Mouse (Mus musculus) stomach, embryonic 14.5 days (tissue): Measurements from ENCODE around the gene CK137956. TPM values are rescaled to one million over a fixed set of nuclear protein-coding genes. Genes with fewer than 3 reads are reported as not detected.

Source experiments
- ATAC-seq: fragments of 200-750 bp; cut with Nextera tagmentation; 2 replicates; pipeline ENCODE4 v1.8.0; 2017; ENCODE audit warnings: low read depth, moderate TSS enrichment; ENCODE audit not compliant: insufficient number of reproducible peaks, insufficient read depth, low FRiP score
- H3K27ac ChIP-seq: fragments of 300-500 bp; sonication (generic); 2 replicates; pipeline ENCODE4 v1.5.1; 2014; ENCODE audit warnings: mild to moderate bottlenecking, low read length, moderate library complexity, mixed read lengths
- H3K27me3 ChIP-seq: fragments of 300-500 bp; sonication (generic); 2 replicates; pipeline ENCODE4 v1.6.1; 2014; ENCODE audit warnings: low read length, control low read depth, mixed read lengths; ENCODE audit not compliant: control insufficient read depth, insufficient read depth
- H3K36me3 ChIP-seq: fragments of 300-500 bp; sonication (generic); 2 replicates; pipeline ENCODE4 v1.6.1; 2014; ENCODE audit warnings: mild to moderate bottlenecking, control low read depth, low read length, moderate library complexity, mixed read lengths; ENCODE audit not compliant: control insufficient read depth, insufficient read depth
- H3K4me1 ChIP-seq: fragments of 300-500 bp; sonication (generic); 2 replicates; pipeline ENCODE4 v1.6.1; 2014; ENCODE audit warnings: low read length, control low read depth, mixed read lengths; ENCODE audit not compliant: control insufficient read depth, insufficient read depth
- H3K4me2 ChIP-seq: fragments of 300-500 bp; sonication (generic); replicated peaks from 2 replicates; pipeline ENCODE4 v1.6.1; 2014; ENCODE audit warnings: low read depth, low read length, control low read depth
- H3K4me3 ChIP-seq: fragments of 300-500 bp; sonication (generic); 2 replicates; pipeline ENCODE4 v1.5.1; 2014; ENCODE audit warnings: low read depth, low read length, control low read depth
- H3K9ac ChIP-seq: fragments of 300-500 bp; sonication (generic); replicated peaks from 2 replicates; pipeline ENCODE4 v1.6.1; 2014; ENCODE audit warnings: low read depth, mild to moderate bottlenecking, control low read depth, low read length, moderate library complexity, mixed read lengths
- H3K9me3 ChIP-seq: fragments of 300-500 bp; sonication (generic); 2 replicates; pipeline ENCODE4 v1.6.1; 2016; ENCODE audit warnings: low read depth, low read length, control low read depth; ENCODE audit not compliant: control insufficient read depth
- WGBS: fragments of 180-500 bp; shearing (Covaris S2); extraction: QIAGEN DNeasy Blood & Tissue Kit; methylation state at CpG from one replicate; pipeline ENCODE4 v1.1.7; 2014; 5-methylcytosine and 5-hydroxymethylcytosine counted together
- polyA plus RNA-seq: library from polyadenylated mRNA; unstranded; fragments of >200 nt; fragmentation: Nextera tagmentation; extraction: Ambion mirVana; gene quantifications from 2 replicates; pipeline ENCODE4 v1.2.1, GENCODE M21; 2014

The CK137956 gene
- polyA plus RNA-seq, 1 experiment from 2014 or later, result not detected

DNA sequence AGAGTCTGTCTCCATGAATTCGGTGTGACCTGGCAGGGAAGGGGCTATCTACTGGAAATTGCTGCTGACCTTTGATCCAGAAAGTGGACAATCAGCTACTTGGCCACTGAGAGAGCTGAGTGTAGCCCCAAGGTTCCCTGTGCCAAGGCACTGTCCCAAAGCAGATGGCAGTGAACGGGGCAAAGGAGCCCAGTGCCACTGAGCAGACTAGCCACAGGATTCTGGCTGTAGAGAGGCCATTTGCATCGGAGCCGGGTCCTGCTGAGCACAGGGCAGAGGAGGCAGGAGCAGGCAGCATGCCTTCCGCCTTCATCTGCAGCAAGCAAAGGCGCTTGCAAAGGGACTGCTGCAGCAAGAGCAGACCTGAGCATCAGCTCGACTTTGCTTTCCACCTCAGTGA, 1.6 kb downstream of the CK137956 start:
- ATAC-seq, result no peak
- Histone ChIP-seq H3K9ac (no peak overlapping the region), H3K27me3 (peaks cover 23% of the 10 kb centered on the region), H3K36me3 (no peaks in the 10 kb centered on the region), H3K4me3 (no peak overlapping the region), H3K27ac (no peak overlapping the region), H3K9me3 (no peaks in the 10 kb centered on the region), H3K4me1 (no peaks in the 10 kb centered on the region), H3K4me2 (no peak overlapping the region)
- WGBS, result 21% methylated on average over 7 of the region's 7 CpGs

DNA sequence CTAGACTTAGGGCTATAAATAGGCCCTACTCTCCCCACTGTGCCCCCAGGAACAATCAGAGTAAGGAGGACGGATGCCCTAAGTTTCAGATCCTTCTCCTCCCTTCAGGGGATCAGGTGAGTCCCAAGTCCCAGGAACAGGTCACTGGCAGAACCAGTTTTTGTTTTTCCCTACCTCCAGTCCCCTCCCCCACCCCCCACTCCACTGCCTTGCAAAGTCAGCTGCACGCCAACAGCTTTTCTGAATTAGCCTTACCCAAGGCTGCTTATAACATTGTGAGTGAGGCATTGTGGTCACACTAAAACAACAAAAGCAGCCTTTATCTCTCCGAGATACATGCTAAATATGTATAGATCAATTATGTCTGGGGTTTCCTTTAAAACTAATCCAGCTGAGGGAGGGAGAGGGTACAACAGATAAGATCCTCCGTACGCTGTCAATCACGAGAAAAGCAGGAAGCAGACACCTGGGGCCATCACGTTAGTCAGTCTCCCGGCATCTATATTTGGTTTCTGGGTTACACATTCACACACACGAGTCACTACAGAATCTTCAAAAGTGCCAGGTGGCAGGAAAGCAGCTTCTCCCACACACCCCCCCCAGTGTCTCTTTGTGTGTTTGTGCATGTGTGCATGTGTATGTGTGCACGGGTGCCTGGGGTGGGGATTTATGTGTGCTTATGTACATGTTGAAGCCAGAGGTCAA, 17.6 kb downstream of the CK137956 start:
- Histone ChIP-seq H3K4me2 (no peak overlapping the region), H3K9me3 (no peaks in the 10 kb centered on the region), H3K36me3 (no peaks in the 10 kb centered on the region), H3K4me3 (no peak overlapping the region), H3K9ac (no peak overlapping the region), H3K27me3 (no peaks in the 10 kb centered on the region), H3K4me1 (no peaks in the 10 kb centered on the region), H3K27ac (no peak overlapping the region)
- whole genome bisulfite sequencing, result 43% methylated on average over 10 of the region's 10 CpGs
- no peak for ATAC-seq

DNA sequence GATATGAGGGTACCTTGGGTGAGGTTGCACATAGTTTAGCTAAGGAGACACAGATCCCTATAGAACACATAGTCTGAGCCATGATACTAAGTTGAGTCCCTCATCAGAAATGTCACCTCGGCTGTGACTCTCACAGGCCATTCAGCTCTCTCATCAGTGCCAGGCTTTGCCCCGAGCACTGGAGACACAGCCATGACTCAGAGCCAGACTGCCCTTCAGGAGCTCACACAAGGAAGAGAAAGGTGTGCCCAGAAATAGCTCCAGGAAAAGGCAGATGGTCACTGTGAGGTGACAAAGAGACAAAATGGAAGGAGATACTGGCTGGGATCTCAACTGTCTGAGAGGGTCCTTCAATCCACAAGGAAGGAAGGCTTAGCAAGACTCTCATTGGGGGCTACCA, 23.1 kb downstream of the CK137956 start:
- no peak for ATAC-seq
- Histone ChIP-seq H3K4me1 (no peaks in the 10 kb centered on the region), H3K9ac (no peak overlapping the region), H3K36me3 (no peaks in the 10 kb centered on the region), H3K9me3 (no peaks in the 10 kb centered on the region), H3K27ac (no peak overlapping the region), H3K4me3 (no peak overlapping the region), H3K4me2 (no peak overlapping the region), H3K27me3 (no peaks in the 10 kb centered on the region)
- 79% methylated on average over 2 of the region's 2 CpGs for WGBS

DNA sequence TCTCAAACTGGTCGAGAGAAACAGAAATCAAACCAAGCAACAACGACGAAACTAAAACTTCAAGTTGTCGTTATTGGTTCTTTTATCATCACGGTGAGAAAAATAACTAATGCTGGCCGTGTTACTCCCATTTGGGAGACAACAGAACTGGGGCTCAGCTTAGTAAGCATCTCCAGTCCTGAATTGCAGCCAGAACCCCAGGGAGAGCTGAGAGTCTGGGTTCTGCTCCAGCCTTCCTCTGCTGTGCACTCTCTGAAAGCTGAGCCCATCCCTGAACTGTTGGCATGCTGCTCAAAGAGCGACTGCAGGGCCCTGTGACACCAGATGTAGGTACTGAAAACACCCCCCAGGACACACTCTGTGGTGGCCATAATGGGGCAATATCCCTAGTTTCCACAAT, 33.3 kb downstream of the CK137956 start:
- no peak overlapping the region for H3K4me3 ChIP-seq
- H3K9me3 ChIP-seq, result no peaks in the 10 kb centered on the region
- ATAC-seq, result no peak
- H3K4me2 ChIP-seq, result no peak overlapping the region
- no peaks in the 10 kb centered on the region for H3K27me3 ChIP-seq
- no peaks in the 10 kb centered on the region for H3K36me3 ChIP-seq
- H3K27ac ChIP-seq, result no peak overlapping the region
- WGBS, result 85% methylated on average over 7 of the region's 7 CpGs
- no peak overlapping the region for H3K9ac ChIP-seq
- no peaks in the 10 kb centered on the region for H3K4me1 ChIP-seq

DNA sequence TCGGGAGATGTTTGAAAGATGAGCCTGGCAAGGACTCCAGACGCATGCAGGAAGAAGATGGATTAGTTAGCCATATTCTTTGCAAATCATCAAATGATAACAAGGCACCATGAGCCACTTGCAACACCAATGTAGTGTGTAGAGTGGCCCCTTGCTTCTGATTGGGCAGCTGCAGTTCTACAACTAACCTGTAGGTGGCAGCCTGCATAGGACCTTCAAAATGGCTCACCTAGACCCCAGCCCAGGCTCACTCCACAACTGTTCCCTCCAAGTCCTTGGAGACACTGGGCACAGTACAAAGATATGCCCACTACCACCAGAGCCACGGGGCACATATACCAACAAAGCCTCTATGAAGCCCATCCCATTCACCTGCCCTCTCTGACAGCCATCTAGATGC, 35.4 kb downstream of the CK137956 start:
- Histone ChIP-seq H3K36me3 (no peaks in the 10 kb centered on the region), H3K27ac (no peak overlapping the region), H3K9ac (no peak overlapping the region), H3K4me2 (no peak overlapping the region), H3K27me3 (no peaks in the 10 kb centered on the region), H3K4me1 (no peaks in the 10 kb centered on the region), H3K4me3 (no peak overlapping the region), H3K9me3 (no peaks in the 10 kb centered on the region)
- 0 out of 2 replicates have a peak, but pooled peaks have one; percentile 49 for ATAC-seq
- WGBS, result 37% methylated on average over 3 of the region's 3 CpGs

DNA sequence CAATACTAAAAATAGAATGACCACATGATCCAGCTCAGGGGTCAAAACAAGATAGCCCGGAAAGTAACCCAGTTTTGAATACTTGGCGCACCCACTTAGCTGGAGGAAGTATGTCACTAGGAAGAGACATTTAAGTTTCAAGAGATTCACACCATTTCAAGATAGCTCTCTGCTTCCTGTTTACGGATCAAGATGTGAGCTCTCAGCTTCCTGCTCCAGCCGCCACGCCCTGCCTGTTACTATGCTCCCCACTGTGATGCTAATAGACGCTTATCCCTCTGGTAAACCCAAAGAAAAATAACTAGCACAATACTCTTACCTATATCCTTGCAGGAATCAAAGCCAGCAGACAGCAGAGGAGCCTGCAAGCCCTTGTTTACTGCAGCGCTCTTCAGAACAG, 57.2 kb downstream of the CK137956 start:
- no peak overlapping the region for H3K4me3 ChIP-seq
- H3K4me2 ChIP-seq, result no peak overlapping the region
- no peaks in the 10 kb centered on the region for H3K9me3 ChIP-seq
- no peak for ATAC-seq
- no peak overlapping the region for H3K27ac ChIP-seq
- no peaks in the 10 kb centered on the region for H3K36me3 ChIP-seq
- no peaks in the 10 kb centered on the region for H3K4me1 ChIP-seq
- WGBS, result 85% methylated on average over 7 of the region's 7 CpGs
- no peak overlapping the region for H3K9ac ChIP-seq
- no peaks in the 10 kb centered on the region for H3K27me3 ChIP-seq

DNA sequence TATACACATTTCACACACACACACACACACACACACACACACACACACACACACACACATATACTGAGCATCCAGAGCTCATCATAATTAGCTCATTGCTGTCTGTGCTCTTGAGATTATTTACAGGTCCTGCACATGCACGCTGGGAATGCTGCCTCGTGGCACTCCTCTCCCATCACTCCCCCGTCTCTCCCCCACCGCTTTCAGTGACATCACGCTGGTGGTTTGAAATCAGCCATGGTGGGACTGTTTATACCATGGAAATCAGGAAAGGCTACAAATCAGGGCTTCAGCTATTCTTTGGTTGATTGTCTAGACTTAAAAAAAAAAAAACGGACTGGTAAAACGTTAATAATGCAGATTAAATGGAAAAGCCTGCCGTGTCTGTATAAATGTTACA, 63.6 kb downstream of the CK137956 start:
- WGBS, result 59% methylated on average over 8 of the region's 8 CpGs
- Histone ChIP-seq H3K4me3 (no peak overlapping the region), H3K27me3 (no peaks in the 10 kb centered on the region), H3K9me3 (no peaks in the 10 kb centered on the region), H3K4me2 (no peak overlapping the region), H3K4me1 (no peaks in the 10 kb centered on the region), H3K36me3 (no peaks in the 10 kb centered on the region), H3K9ac (no peak overlapping the region), H3K27ac (no peak overlapping the region)
- no peak for ATAC-seq

DNA sequence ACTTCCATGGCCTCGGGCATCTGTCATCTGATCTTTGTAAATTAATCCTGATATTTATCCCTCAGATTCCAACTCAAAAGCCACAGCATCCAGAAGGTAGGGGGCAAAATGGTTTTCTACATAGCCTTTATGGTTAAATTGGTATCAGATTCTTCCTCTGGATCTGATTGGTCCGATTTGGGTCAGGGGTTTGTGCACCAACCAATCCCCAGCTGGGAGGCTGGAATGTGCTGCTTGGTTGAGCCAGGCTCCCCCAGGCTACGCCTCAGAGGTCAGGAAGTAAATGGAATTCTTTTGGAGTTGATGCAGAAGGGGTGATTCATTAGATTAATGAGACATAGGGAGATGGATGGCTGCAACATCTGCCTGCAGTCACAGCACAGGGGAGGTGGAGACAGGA, 66.8 kb downstream of the CK137956 start:
- Histone ChIP-seq H3K27ac (no peak overlapping the region), H3K36me3 (no peaks in the 10 kb centered on the region), H3K9me3 (no peaks in the 10 kb centered on the region), H3K9ac (no peak overlapping the region), H3K27me3 (no peaks in the 10 kb centered on the region), H3K4me3 (no peak overlapping the region), H3K4me2 (no peak overlapping the region), H3K4me1 (no peaks in the 10 kb centered on the region)
- ATAC-seq, result no peak
- 55% methylated on average over 3 of the region's 3 CpGs for WGBS

DNA sequence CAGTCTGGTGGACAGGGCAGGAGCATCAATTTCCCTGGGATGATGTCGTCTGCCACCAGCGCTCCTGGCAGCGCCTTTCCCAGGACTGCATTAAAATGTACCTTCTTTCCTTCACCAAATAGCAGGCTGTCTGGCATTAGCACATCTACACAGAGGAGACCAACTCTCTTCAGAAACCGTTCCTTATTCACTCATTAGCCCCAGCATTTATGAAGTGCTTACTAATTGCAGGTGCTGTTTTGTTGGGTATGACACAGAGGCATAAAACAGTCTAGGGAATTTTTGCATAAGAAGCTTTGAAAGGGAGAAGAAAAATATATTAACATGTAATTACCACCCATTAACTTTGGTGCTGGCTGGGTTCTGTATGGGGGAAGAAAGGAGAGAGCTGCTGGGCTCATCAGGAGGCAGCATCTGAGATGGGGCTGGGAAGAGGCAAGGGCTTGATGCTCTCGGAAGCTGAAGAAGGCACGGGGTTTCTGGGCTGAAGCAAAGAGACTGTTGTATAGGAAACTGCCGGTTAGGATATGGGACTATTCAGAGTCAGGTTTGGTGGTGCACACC, 69.8 kb downstream of the CK137956 start:
- 79% methylated on average over 7 of the region's 7 CpGs for WGBS
- Histone ChIP-seq H3K4me1 (no peaks in the 10 kb centered on the region), H3K4me3 (no peak overlapping the region), H3K4me2 (no peak overlapping the region), H3K9me3 (no peaks in the 10 kb centered on the region), H3K27me3 (no peaks in the 10 kb centered on the region), H3K36me3 (no peaks in the 10 kb centered on the region), H3K9ac (no peak overlapping the region), H3K27ac (no peak overlapping the region)
- no peak for ATAC-seq
